Mouse (Mus musculus): Measurements from ENCODE around the gene Serp2.

The Serp2 gene

DNA sequence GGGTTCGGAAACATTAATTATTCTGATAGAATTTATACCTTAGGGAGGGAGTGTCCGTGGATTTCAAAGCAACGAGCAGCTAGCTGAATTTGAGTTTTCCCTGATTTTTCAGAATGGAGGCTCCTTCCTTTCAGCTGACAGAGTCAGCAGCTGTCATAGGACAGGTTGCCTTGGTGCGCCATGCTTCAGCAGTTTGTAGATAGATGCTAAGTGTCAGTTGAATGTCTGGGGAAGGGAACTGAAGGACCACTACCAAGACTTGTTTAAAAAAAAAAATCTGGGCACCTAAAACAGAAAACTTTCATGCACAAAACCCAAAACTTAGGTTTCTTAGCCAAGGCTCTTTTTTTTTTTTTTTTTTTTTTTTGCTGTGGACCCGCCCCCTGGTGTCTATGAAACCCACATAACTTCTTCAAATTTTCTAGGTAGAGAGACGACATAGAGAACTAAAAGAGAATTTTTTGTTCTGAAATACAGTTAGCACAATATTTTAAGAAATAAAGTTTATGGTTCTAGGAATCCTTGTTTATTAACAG lies 42.6 kb downstream of the Serp2 start:
- TF ChIP-seq POU5F1 (IDR thresholded peaks at IDR 0.05; ENCODE audit: borderline replicate concordance, low read length) (no peak), NANOG (IDR thresholded peaks at IDR 0.05; ENCODE audit: borderline replicate concordance, low read length) (no peak), CTCF (conservative IDR thresholded peaks at IDR 0.05; ENCODE audit: low read length) (no peak)
- peaks cover 77% of the 10 kb centered on the region for H3K4me1 ChIP-seq (replicated peaks; ENCODE audit: low read depth, low read length)

DNA sequence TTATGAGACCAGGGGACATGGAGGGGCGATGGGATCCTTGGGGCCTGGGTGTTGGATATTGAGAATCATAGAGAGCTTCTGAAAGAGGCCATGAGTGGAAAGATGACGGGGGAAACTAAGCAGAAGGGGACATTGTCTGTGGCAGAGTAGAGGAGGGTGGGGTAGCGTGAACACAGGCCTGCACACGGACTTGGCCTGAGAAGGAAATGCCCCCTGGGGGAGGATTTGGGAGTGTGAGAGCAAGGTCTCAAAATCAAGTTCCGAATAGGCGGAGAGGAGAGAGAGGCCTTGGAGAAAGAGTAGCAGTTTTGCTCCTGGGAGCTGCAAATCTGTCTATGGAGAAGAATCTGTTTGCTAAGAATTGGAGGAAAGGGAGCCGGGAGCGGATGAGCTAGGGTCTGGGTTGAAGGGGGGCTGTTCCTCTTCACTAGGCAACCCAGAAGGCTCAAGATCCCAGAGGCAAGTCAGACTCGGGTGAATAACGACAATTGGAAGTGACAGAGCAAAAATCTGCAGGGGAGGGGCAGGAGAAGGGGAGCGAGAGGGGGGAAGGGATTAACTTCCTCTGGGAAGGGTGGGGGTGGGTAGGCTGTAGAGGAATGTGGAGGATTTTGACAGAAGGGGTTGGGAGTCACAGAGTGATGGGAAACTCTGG lies 43.2 kb downstream of the Serp2 start:
- TF ChIP-seq CTCF (conservative IDR thresholded peaks at IDR 0.05; ENCODE audit: low read length) (no peak), POU5F1 (IDR thresholded peaks at IDR 0.05; ENCODE audit: borderline replicate concordance, low read length) (no peak), NANOG (IDR thresholded peaks at IDR 0.05; ENCODE audit: borderline replicate concordance, low read length) (no peak)
- H3K27me3 ChIP-seq (ENCODE audit: insufficient read depth, low read length) = no peaks in the 10 kb centered on the region
- H3K9me3 ChIP-seq (ENCODE audit: low read length) = no peaks in the 10 kb centered on the region
- peaks cover 71% of the 10 kb centered on the region for H3K4me1 ChIP-seq (replicated peaks; ENCODE audit: low read depth, low read length)
- peak overlapping the region; percentile 54 for H3K4me3 ChIP-seq (replicated peaks; ENCODE audit: low read length)
- H3K36me3 ChIP-seq (ENCODE audit: insufficient read depth, low read length) = peaks cover 6% of the 10 kb centered on the region

More for the DNA sequence above, 42.6 kb downstream of the Serp2 start:
- no peaks in the 10 kb centered on the region for H3K9me3 ChIP-seq (ENCODE audit: low read length)
- peak overlapping the region; percentile 84; the same call in 1 of the 2 replicates for H3K4me3 ChIP-seq (replicated peaks; ENCODE audit: low read length)
- peaks cover 12% of the 10 kb centered on the region for H3K36me3 ChIP-seq (ENCODE audit: insufficient read depth, low read length)
- no peaks in the 10 kb centered on the region for H3K27me3 ChIP-seq (ENCODE audit: insufficient read depth, low read length)

DNA sequence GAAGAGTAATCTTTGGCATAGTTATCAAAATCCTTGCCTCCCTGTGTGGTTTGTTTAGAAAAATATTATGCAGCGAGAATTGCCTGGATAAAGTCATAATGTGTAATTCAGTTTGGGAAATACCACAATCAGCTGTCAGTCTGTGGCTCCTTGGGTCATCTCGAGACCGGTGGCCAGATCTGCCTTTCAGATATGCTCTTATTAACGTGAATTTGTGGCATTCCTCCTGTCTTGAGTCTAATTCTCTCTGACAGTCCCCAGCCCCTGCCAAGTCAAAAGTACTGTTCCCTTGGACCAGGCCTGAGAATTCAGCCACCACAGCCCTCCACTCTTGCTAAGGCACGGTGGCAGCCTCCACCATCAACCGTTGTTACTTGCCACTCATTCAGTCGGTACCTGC lies 44.7 kb downstream of the Serp2 start:
- Histone ChIP-seq H3K4me1 (replicated peaks; ENCODE audit: low read depth, low read length) (peaks cover 71% of the 10 kb centered on the region), H3K9me3 (ENCODE audit: low read length) (no peaks in the 10 kb centered on the region), H3K27me3 (ENCODE audit: insufficient read depth, low read length) (no peaks in the 10 kb centered on the region), H3K4me3 (replicated peaks; ENCODE audit: low read length) (no peak overlapping the region), H3K36me3 (ENCODE audit: insufficient read depth, low read length) (peaks cover 18% of the 10 kb centered on the region)
- TF ChIP-seq NANOG (IDR thresholded peaks at IDR 0.05; ENCODE audit: borderline replicate concordance, low read length) (no peak), POU5F1 (IDR thresholded peaks at IDR 0.05; ENCODE audit: borderline replicate concordance, low read length) (no peak), CTCF (conservative IDR thresholded peaks at IDR 0.05; ENCODE audit: low read length) (no peak)

DNA sequence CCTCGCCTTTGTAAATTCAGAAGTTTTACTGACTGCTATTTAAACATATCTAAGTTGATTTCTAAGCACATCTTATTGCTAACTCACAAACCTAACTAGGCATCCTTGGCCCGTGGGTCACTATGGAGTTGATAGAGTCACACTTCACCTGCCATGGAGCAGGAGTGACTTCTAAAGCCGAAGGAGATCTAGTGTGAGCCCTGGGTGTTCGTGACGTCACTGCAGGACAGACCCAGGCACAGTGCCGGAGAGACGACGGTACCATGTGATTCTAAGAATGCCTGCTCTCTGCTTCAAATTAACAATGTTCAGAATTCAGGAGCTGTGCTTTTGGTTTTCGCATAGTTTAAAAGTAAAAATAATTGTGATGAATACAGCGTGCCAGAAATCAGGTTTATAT lies 48.0 kb downstream of the Serp2 start:
- H3K4me3 ChIP-seq (replicated peaks; ENCODE audit: low read length) = no peak overlapping the region
- no peak for TF ChIP-seq NANOG (IDR thresholded peaks at IDR 0.05; ENCODE audit: borderline replicate concordance, low read length)
- H3K4me1 ChIP-seq (replicated peaks; ENCODE audit: low read depth, low read length) = peaks cover 55% of the 10 kb centered on the region
- H3K27me3 ChIP-seq (ENCODE audit: insufficient read depth, low read length) = no peaks in the 10 kb centered on the region
- no peaks in the 10 kb centered on the region for H3K9me3 ChIP-seq (ENCODE audit: low read length)
- peaks cover 25% of the 10 kb centered on the region for H3K36me3 ChIP-seq (ENCODE audit: insufficient read depth, low read length)

DNA sequence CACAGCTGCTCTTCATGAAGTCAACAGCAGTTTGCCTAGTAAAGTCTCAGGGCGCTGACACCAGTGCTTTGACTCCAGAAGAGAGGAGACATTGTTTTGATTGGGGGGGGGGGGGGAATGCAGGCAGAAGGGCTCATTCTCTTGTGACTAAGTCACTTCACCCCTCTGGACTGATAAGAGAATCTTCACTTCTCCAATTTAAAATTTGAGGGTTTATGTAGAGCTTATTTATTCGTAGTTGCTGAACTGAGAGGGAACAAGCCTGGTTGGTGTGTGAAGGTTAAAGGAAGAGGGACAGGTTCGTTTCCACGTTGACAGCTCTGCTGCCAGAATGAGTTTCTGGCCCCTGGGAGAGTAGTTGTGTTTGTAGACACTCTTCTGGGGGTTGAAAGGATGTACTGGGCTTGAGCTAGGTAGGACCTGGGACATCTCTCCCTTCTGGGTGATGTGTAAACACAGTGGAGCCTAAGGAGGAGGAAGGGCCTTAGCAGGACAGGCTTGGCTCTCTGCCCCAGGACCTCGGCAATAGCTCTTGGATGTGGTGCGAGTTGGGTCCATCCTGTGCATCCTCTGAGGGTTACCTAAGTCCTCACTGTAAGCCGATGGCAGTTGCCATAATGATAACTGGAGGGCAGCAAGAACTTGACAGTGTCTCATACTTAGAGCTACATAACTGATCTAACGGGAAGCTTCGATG lies 48.7 kb downstream of the Serp2 start:
- Histone ChIP-seq H3K9me3 (ENCODE audit: low read length) (no peaks in the 10 kb centered on the region), H3K27me3 (ENCODE audit: insufficient read depth, low read length) (no peaks in the 10 kb centered on the region), H3K4me1 (replicated peaks; ENCODE audit: low read depth, low read length) (peaks cover 52% of the 10 kb centered on the region), H3K4me3 (replicated peaks; ENCODE audit: low read length) (0 out of 2 replicates have a peak overlapping the region, but pooled peaks have one; percentile 90), H3K36me3 (ENCODE audit: insufficient read depth, low read length) (peaks cover 25% of the 10 kb centered on the region)
- TF ChIP-seq CTCF (conservative IDR thresholded peaks at IDR 0.05; ENCODE audit: low read length) = no peak

DNA sequence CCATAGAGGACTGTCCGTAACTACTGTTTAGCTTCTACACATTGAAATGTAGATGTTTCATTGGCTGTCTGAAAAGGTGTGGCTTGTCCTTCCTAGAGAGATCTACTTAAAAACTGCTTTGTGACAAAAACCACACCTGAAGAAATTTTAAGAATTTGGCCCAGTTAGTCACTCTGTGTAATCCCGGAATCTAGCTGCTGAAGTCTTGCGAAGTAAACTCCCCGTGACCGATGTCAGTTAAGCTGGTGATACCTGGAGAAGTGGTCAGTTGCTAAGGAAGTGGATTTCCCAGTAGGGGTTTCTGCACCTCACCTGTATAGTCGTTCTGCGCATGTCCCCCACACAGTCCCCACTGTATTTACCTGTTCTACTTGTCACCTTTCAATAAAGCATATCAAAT lies 49.3 kb downstream of the Serp2 start:
- Histone ChIP-seq H3K27me3 (ENCODE audit: insufficient read depth, low read length) (no peaks in the 10 kb centered on the region), H3K4me3 (replicated peaks; ENCODE audit: low read length) (peak overlapping the region; percentile 90), H3K36me3 (ENCODE audit: insufficient read depth, low read length) (peaks cover 25% of the 10 kb centered on the region), H3K4me1 (replicated peaks; ENCODE audit: low read depth, low read length) (peaks cover 46% of the 10 kb centered on the region), H3K9me3 (ENCODE audit: low read length) (no peaks in the 10 kb centered on the region)
- no peak for TF ChIP-seq CTCF (conservative IDR thresholded peaks at IDR 0.05; ENCODE audit: low read length)
- TF ChIP-seq NANOG (IDR thresholded peaks at IDR 0.05; ENCODE audit: borderline replicate concordance, low read length) = no peak
- no peak for TF ChIP-seq POU5F1 (IDR thresholded peaks at IDR 0.05; ENCODE audit: borderline replicate concordance, low read length)

DNA sequence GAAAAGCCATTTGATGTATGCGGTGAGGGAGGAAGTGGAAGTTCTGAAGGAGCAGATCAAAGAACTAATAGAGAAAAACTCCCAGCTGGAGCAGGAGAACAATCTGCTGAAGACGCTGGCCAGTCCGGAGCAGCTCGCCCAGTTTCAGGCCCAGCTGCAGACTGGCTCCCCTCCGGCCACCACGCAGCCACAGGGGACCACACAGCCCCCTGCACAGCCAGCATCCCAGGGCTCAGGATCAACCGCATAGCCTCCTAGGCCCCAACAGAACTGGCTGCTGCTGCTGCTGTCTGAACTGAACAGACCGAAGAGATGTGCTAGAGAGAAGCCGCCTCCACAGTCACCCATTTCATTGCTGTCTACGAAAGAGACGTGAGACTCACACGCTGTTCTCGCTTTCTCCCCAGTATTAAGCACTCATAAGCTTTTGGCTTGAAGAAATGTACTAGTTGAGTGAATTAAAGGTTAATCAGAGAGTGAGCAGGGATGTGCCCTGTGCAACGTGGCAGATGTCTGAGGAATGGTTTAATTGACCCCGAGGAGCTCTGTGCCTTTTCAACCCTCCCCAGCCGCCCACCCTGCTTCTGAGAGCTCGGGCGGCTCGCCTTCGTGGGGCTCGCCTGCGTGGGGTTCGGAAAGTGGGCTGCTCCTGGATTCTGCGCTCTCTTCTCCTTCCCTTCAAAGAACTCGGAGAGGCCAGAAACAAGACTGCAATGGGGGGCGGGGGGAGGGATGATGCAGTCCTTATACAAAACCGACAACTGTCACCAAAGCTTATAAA lies 50.1 kb downstream of the Serp2 start:
- Histone ChIP-seq H3K27me3 (ENCODE audit: insufficient read depth, low read length) (no peaks in the 10 kb centered on the region), H3K36me3 (ENCODE audit: insufficient read depth, low read length) (peaks cover 25% of the 10 kb centered on the region), H3K4me3 (replicated peaks; ENCODE audit: low read length) (peak overlapping the region; percentile 90), H3K9me3 (ENCODE audit: low read length) (no peaks in the 10 kb centered on the region), H3K4me1 (replicated peaks; ENCODE audit: low read depth, low read length) (peaks cover 41% of the 10 kb centered on the region)
- no peak for TF ChIP-seq CTCF (conservative IDR thresholded peaks at IDR 0.05; ENCODE audit: low read length)
- no peak for TF ChIP-seq NANOG (IDR thresholded peaks at IDR 0.05; ENCODE audit: borderline replicate concordance, low read length)
- no peak for TF ChIP-seq POU5F1 (IDR thresholded peaks at IDR 0.05; ENCODE audit: borderline replicate concordance, low read length)

DNA sequence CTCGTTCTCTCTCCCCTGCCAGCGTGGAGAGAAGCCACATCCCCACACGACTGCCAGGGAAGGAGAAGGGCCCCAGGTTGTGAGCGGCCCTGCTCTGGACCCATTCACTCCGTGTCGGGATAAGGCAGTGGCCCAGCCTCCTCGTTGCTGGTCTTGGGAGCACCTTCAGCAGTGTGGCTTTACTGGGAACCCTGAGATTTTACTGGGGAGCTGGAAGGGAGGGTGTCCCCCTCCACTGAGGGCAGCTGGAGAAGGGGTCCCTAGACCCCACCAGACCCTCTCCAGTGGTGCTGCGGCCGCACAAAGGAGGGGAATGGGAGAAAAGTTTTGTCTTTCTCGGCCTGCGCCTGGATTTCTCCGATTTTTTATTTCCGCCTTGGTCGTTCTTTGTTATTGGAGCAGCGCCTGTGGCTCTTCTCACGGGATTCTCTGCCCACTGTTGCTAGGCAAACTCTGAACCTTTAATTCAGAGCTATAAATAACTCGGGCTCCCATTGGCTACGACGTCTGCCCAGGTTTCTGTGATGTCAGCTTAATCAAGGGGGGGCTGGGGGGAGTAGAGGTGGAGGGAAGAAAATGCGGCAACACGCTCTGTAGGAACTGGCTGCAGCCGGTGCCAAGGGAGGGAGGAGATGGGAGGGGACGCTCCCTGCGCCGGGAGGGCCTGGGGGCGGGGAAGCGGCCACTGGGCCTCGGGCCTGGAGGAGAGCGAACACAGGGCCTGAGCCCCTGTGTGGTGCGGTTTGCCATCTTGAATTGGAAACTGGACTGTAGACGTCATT lies 51.1 kb downstream of the Serp2 start:
- TF ChIP-seq CTCF (conservative IDR thresholded peaks at IDR 0.05; ENCODE audit: low read length) (no peak), POU5F1 (IDR thresholded peaks at IDR 0.05; ENCODE audit: borderline replicate concordance, low read length) (no peak), NANOG (IDR thresholded peaks at IDR 0.05; ENCODE audit: borderline replicate concordance, low read length) (no peak)
- H3K4me3 ChIP-seq (replicated peaks; ENCODE audit: low read length) = peak overlapping the region; percentile 90
- H3K36me3 ChIP-seq (ENCODE audit: insufficient read depth, low read length) = peaks cover 25% of the 10 kb centered on the region

More for the DNA sequence above, 51.1 kb downstream of the Serp2 start:
- Histone ChIP-seq H3K9me3 (ENCODE audit: low read length) (no peaks in the 10 kb centered on the region), H3K27me3 (ENCODE audit: insufficient read depth, low read length) (no peaks in the 10 kb centered on the region), H3K4me1 (replicated peaks; ENCODE audit: low read depth, low read length) (peaks cover 40% of the 10 kb centered on the region)
